Mouse (Mus musculus): ENCODE measurements around the gene Erbb2.

DNA sequence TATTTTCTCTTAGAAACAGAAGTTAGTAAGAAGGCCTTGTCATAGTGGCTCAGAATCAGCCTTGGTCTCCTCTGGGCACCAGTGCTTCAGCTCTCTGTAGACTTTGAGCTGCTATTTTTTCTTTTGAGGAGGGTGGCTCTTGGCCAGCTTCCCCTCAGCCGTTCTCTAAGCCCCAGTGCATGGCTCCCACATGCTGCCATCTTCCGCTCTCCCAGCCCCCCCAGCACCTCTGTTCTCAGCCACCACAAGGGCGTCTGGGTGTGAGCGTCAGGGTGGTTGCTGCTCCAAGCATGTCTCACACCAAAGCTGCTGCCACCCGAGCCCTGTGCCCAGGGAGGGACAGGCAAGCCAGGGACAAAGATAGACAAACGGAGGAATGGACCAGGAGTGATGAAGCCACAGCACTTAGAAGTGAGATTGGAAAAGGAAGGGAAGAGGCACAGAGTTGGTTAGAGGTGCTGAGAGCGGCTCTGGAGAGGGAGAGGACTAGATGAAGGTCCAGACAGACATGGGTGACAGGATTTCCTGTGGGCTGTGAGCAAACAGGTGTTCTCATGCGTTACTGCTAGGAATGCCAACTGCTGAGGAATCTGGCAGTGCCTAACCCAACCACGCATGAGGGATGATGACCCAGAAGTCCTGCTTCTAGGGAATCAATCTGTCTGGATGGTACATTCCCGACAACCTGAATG is 45.0 kb upstream of the Erbb2 start:
- TF ChIP-seq CTCF (IDR thresholded peaks at IDR 0.05; ENCODE audit: control insufficient read depth, insufficient read depth, insufficient replicate concordance, low read depth, low read length) (no peak), POLR2A (IDR thresholded peaks at IDR 0.05; ENCODE audit: control insufficient read depth, low read depth, low read length) (no peak)
